Mouse (Mus musculus) induced T-regulatory cell, adult 2 months (primary cell): Measurements from ENCODE around the gene Nfe2l1.

Source experiments
- DNase-seq: peaks from one replicate; pipeline ENCODE4 v3.0.0-alpha.2; 2012; ENCODE audit warnings: low read depth

Nfe2l1 gene

GRCm38 (mm10) chr11:96847240-96847639, 17.5 kb upstream of the Nfe2l1 start:
- DNase-seq: no peak

GRCm38 (mm10) chr11:96843627-96844026, 13.9 kb upstream of the Nfe2l1 start:
- DNase-seq: no peak

GRCm38 (mm10) chr11:96840290-96840689, 10.5 kb upstream of the Nfe2l1 start:
- DNase-seq: no peak

GRCm38 (mm10) chr11:96839877-96840276, 10.1 kb upstream of the Nfe2l1 start:
- DNase-seq: no peak

- no peak for DNase-seq
Measured at GRCm38 (mm10) chr11:96839428-96839827, 9.7 kb upstream of the Nfe2l1 start.

GRCm38 (mm10) chr11:96838341-96838740, 8.6 kb upstream of the Nfe2l1 start:
- DNase-seq: no peak

GRCm38 (mm10) chr11:96837298-96837697, 7.5 kb upstream of the Nfe2l1 start:
- DNase-seq: no peak

- no peak for DNase-seq
Measured at GRCm38 (mm10) chr11:96834127-96834526, 4.4 kb upstream of the Nfe2l1 start.

- DNase-seq: peak; percentile 13
Measured at GRCm38 (mm10) chr11:96832973-96833372, 3.2 kb upstream of the Nfe2l1 start.

GRCm38 (mm10) chr11:96832541-96832940, 2.8 kb upstream of the Nfe2l1 start:
- no peak for DNase-seq

GRCm38 (mm10) chr11:96831516-96831915, 1.7 kb upstream of the Nfe2l1 start:
- no peak for DNase-seq

GRCm38 (mm10) chr11:96830539-96831216, 910 bp upstream of the Nfe2l1 start:
- DNase-seq: no peak

GRCm38 (mm10) chr11:96829403-96829812, 360 bp downstream of the Nfe2l1 start:
- DNase-seq: peak; percentile 83

GRCm38 (mm10) chr11:96828881-96829280, 887 bp downstream of the Nfe2l1 start:
- DNase-seq: no peak

- no peak for DNase-seq
Measured at GRCm38 (mm10) chr11:96827917-96828316, 1.9 kb downstream of the Nfe2l1 start.

GRCm38 (mm10) chr11:96827062-96827581, 2.6 kb downstream of the Nfe2l1 start:
- no peak for DNase-seq

- DNase-seq: no peak
Measured at GRCm38 (mm10) chr11:96826481-96826880, 3.3 kb downstream of the Nfe2l1 start.

GRCm38 (mm10) chr11:96824783-96825495, 4.8 kb downstream of the Nfe2l1 start:
- peak; percentile 21 for DNase-seq

GRCm38 (mm10) chr11:96823880-96824782, 5.6 kb downstream of the Nfe2l1 start:
- DNase-seq: peak; percentile 95

- no peak for DNase-seq
Measured at GRCm38 (mm10) chr11:96823471-96823837, 6.3 kb downstream of the Nfe2l1 start.

GRCm38 (mm10) chr11:96822675-96823470, 6.9 kb downstream of the Nfe2l1 start:
- peak; percentile 76 for DNase-seq

GRCm38 (mm10) chr11:96821956-96822355, 7.8 kb downstream of the Nfe2l1 start:
- DNase-seq: no peak
